Comparison of ENCODE assay signal across 15 mouse cellular contexts in genomic region chr4:151919135-151919840, GRCm38 (mm10). TPM values are rescaled to one million over a fixed set of nuclear protein-coding genes. Genes with fewer than 3 reads are reported as not detected.
A peak's percentile ranks its signal among the peaks of the same experiment; 100 is the strongest.
DNase-seq lines count a peak whose midpoint lies in the region; ATAC-seq and TF ChIP-seq lines count a peak whose summit lies in the region.
"Had no signal": no experiment of that assay in that cellular context is flagged by ENCODE, and none has a peak within 500 bp of the region (broad histone marks: within the 10 kb centered on the region; RNA-seq: fewer than 3 reads in every experiment).

No protein-coding gene starts in this region.

- TF ChIP-seq CTCF in liver, embryonic 14.5 days (IDR thresholded peaks at IDR 0.05; ENCODE audit: low read depth) = no peak

- H3K27ac ChIP-seq in heart, embryonic 15.5 days = no peak overlapping the region
- peak overlapping the region; percentile 71; the same call in 1 of the 2 replicates for H3K27ac ChIP-seq in embryonic facial prominence, embryonic 10.5 days (replicated peaks)
- peak overlapping the region; percentile 13; the same call in 1 of the 2 replicates for H3K27ac ChIP-seq in liver, embryonic 14.5 days
- no peak overlapping the region for H3K27ac ChIP-seq in kidney, embryonic 16.5 days (ENCODE audit: low read length)
- H3K27ac ChIP-seq: lung, embryonic 15.5 days had no signal

- peak; percentile 30 for DNase-seq in embryo, embryonic 11 days
- DNase-seq in embryo, embryonic 10.5 days (ENCODE audit: low spot score) = no peak
- no peak for DNase-seq in heart, postnatal 4 days
- no peak for DNase-seq in embryonic facial prominence, embryonic 10.5 days (ENCODE audit: low spot score)
- no peak for DNase-seq in liver, embryonic 14.5 days (ENCODE audit: low read depth in 3 of 3, low spot score in 3 of 3)
- DNase-seq: adrenal gland, postnatal 36 days; cerebellum, postnatal 36 days; kidney, postnatal 25 days; layer of hippocampus, postnatal 36 days; right cerebral cortex, adult 18-20 months had no signal

- ATAC-seq in heart, embryonic 15.5 days (replicated peaks; ENCODE audit: insufficient number of reproducible peaks, insufficient read depth, low FRiP score, low read depth) = no peak
- peak; percentile 64; the same call in 1 of the 2 replicates for ATAC-seq in liver, embryonic 14.5 days (ENCODE audit: insufficient read depth)
- no peak for ATAC-seq in kidney, embryonic 16.5 days (ENCODE audit: low FRiP score, low TSS enrichment)
- ATAC-seq in monocyte, adult 5-6 weeks (replicated peaks; ENCODE audit: insufficient number of reproducible peaks, low FRiP score, low TSS enrichment, poor library complexity, severe bottlenecking) = no peak
- ATAC-seq: midbrain, embryonic 16.5 days had no signal

- 67% methylated on average over 20 of the region's 20 CpGs for WGBS in heart, embryonic 15.5 days
- 79% methylated on average over 20 of the region's 20 CpGs for WGBS in embryonic facial prominence, embryonic 10.5 days
- WGBS in liver, embryonic 14.5 days (ENCODE audit: insufficient replicate concordance) = 51% methylated on average over 20 of the region's 20 CpGs
- 67% methylated on average over 20 of the region's 20 CpGs for WGBS in kidney, embryonic 16.5 days

- peak overlapping the region; percentile 56; the same call in 1 of the 2 replicates for H3K4me2 ChIP-seq in heart, embryonic 15.5 days
- H3K4me2 ChIP-seq in liver, embryonic 14.5 days (ENCODE audit: low read depth) = peak overlapping the region; percentile 58
- H3K4me2 ChIP-seq in kidney, embryonic 16.5 days (replicated peaks; ENCODE audit: low read depth, low read length) = no peak overlapping the region

- H3K9me3 ChIP-seq in heart, embryonic 15.5 days (replicated peaks) = no peaks in the 10 kb centered on the region
- peaks cover 18% of the 10 kb centered on the region; the same call in 1 of the 2 replicates for H3K9me3 ChIP-seq in embryonic facial prominence, embryonic 10.5 days
- no peaks in the 10 kb centered on the region; the same call in 1 of the 2 replicates for H3K9me3 ChIP-seq in liver, embryonic 14.5 days (ENCODE audit: control insufficient read depth, low read length)
- H3K9me3 ChIP-seq in kidney, embryonic 16.5 days (ENCODE audit: low read length) = peaks cover 6% of the 10 kb centered on the region; the same call in 1 of the 2 replicates
- H3K9me3 ChIP-seq: lung, embryonic 15.5 days had no signal

- H3K36me3 ChIP-seq in heart, embryonic 15.5 days = no peaks in the 10 kb centered on the region
- no peaks in the 10 kb centered on the region for H3K36me3 ChIP-seq in embryonic facial prominence, embryonic 10.5 days (replicated peaks)
- no peaks in the 10 kb centered on the region for H3K36me3 ChIP-seq in liver, embryonic 14.5 days (replicated peaks; ENCODE audit: control insufficient read depth, insufficient read depth, low read depth)
- H3K36me3 ChIP-seq in kidney, embryonic 16.5 days (ENCODE audit: insufficient read depth, low read length) = no peaks in the 10 kb centered on the region
- H3K36me3 ChIP-seq: lung, embryonic 15.5 days had no signal

- H3K9ac ChIP-seq in heart, embryonic 15.5 days = no peak overlapping the region
- no peak overlapping the region for H3K9ac ChIP-seq in liver, embryonic 14.5 days (replicated peaks)
- no peak overlapping the region for H3K9ac ChIP-seq in kidney, embryonic 16.5 days (replicated peaks; ENCODE audit: low read length)
- H3K9ac ChIP-seq: lung, embryonic 15.5 days had no signal

- no peaks in the 10 kb centered on the region for H3K27me3 ChIP-seq in heart, embryonic 15.5 days
- no peaks in the 10 kb centered on the region for H3K27me3 ChIP-seq in embryonic facial prominence, embryonic 10.5 days (replicated peaks; ENCODE audit: low read depth, poor library complexity, severe bottlenecking)
- H3K27me3 ChIP-seq in liver, embryonic 14.5 days (ENCODE audit: control insufficient read depth, insufficient read depth, low read length) = no peaks in the 10 kb centered on the region
- no peaks in the 10 kb centered on the region for H3K27me3 ChIP-seq in kidney, embryonic 16.5 days (ENCODE audit: insufficient read depth, low read length)
- H3K27me3 ChIP-seq: lung, embryonic 15.5 days had no signal

- TF ChIP-seq EP300 in liver, embryonic 14.5 days (IDR thresholded peaks at IDR 0.05; ENCODE audit: low read depth) = no peak

- peaks cover 4% of the 10 kb centered on the region for H3K4me1 ChIP-seq in heart, embryonic 15.5 days (replicated peaks)
- H3K4me1 ChIP-seq in embryonic facial prominence, embryonic 10.5 days = peaks cover 13% of the 10 kb centered on the region
- peaks cover 5 to 16% of the 10 kb centered on the region in 2 experiments for H3K4me1 ChIP-seq in liver, embryonic 14.5 days (replicated peaks; ENCODE audit: control insufficient read depth in 2 of 2, insufficient read depth in 2 of 2, low read length in 1 of 2)
- H3K4me1 ChIP-seq in kidney, embryonic 16.5 days (ENCODE audit: insufficient read depth, low read length) = no peaks in the 10 kb centered on the region; the same call in 1 of the 2 replicates

- H3K4me3 ChIP-seq in heart, embryonic 15.5 days = no peak overlapping the region
- H3K4me3 ChIP-seq in embryonic facial prominence, embryonic 10.5 days = 0 out of 2 replicates have a peak overlapping the region, but pooled peaks have one; percentile 48
- H3K4me3 ChIP-seq in liver, embryonic 14.5 days (ENCODE audit: insufficient read depth in 1 of 2, low read depth in 2 of 2, low read length in 2 of 2) = no peak overlapping the region
- no peak overlapping the region for H3K4me3 ChIP-seq in kidney, embryonic 16.5 days (ENCODE audit: low read length)

RNA-seq across cellular contexts. Expression of gene Dnajc11, which starts 14.2 kb away (rescaled TPM):
- 45.4 and 56.4 TPM in 2 replicates for polyA plus RNA-seq in heart, embryonic 15.5 days (2015; fragmentation: Nextera tagmentation; extraction: Ambion mirVana)
- 10 to 100 TPM; 96.2 to 99.0 TPM for total RNA-seq in heart, postnatal 4 days (2021)
- polyA plus RNA-seq in embryonic facial prominence, embryonic 10.5 days (2016; fragmentation: Nextera tagmentation; extraction: Ambion mirVana) = 113 and 121 TPM in 2 replicates
- 32.9 and 34.4 TPM in 2 replicates for polyA plus RNA-seq in liver, embryonic 14.5 days (2012; rRNA removed)
- 32.9 and 42.2 TPM in 2 replicates for polyA plus RNA-seq in liver, embryonic 14.5 days (2014; fragmentation: Nextera tagmentation; extraction: Ambion mirVana)
- polyA plus RNA-seq in kidney, embryonic 16.5 days (2015; fragmentation: Nextera tagmentation; extraction: Ambion mirVana) = 79.5 and 88.4 TPM in 2 replicates
- 20.1 to 46.9 TPM (median 23.0 TPM) in 3 replicates for total RNA-seq in monocyte, adult 5-6 weeks (2017)

RNA-seq across cellular contexts. Expression of gene Camta1, which starts 57.6 kb away (rescaled TPM):
- polyA plus RNA-seq in heart, embryonic 15.5 days (2015; fragmentation: Nextera tagmentation; extraction: Ambion mirVana) = 116 and 165 TPM in 2 replicates
- 100 to 1,000 TPM; 152 to 172 TPM for total RNA-seq in heart, postnatal 4 days (2021)
- polyA plus RNA-seq in embryonic facial prominence, embryonic 10.5 days (2016; fragmentation: Nextera tagmentation; extraction: Ambion mirVana) = 104 and 110 TPM in 2 replicates
- polyA plus RNA-seq in liver, embryonic 14.5 days (2012; rRNA removed) = 4.8 and 7.3 TPM in 2 replicates
- 31.0 and 32.8 TPM in 2 replicates for polyA plus RNA-seq in liver, embryonic 14.5 days (2014; fragmentation: Nextera tagmentation; extraction: Ambion mirVana)
- polyA plus RNA-seq in kidney, embryonic 16.5 days (2015; fragmentation: Nextera tagmentation; extraction: Ambion mirVana) = 80.7 and 83.5 TPM in 2 replicates
- total RNA-seq in monocyte, adult 5-6 weeks (2017) = 8.8 to 43.8 TPM (median 22.1 TPM) in 3 replicates

Comparison
In these comparisons a context has a peak if more than half of its experiments do, and no peak if none do; other contexts are left out.
1. H3K27ac ChIP-seq: peak in embryonic facial prominence, embryonic 10.5 days (single experiment) and liver, embryonic 14.5 days (single experiment); none in heart, embryonic 15.5 days (single experiment) and kidney, embryonic 16.5 days (single experiment).